Mouse (Mus musculus) cerebellum, postnatal 36 days (tissue): Measurements from ENCODE around the gene Kmt2d.

ENCODE experiments used
- DNase-seq, 2 experiments: peaks; one replicate each; pipeline ENCODE4 v3.0.0; 2021 to 2022; ENCODE audit warnings: mixed read lengths in 2 of 2

Gene Kmt2d

GRCm38 (mm10) chr15:98793141-98793698 is 77.8 kb downstream of the Kmt2d start:
- no peak for DNase-seq

GRCm38 (mm10) chr15:98792233-98793020 is 78.6 kb downstream of the Kmt2d start:
- DNase-seq = no peak

GRCm38 (mm10) chr15:98791771-98792170 is 79.2 kb downstream of the Kmt2d start:
- no peak for DNase-seq

DNA sequence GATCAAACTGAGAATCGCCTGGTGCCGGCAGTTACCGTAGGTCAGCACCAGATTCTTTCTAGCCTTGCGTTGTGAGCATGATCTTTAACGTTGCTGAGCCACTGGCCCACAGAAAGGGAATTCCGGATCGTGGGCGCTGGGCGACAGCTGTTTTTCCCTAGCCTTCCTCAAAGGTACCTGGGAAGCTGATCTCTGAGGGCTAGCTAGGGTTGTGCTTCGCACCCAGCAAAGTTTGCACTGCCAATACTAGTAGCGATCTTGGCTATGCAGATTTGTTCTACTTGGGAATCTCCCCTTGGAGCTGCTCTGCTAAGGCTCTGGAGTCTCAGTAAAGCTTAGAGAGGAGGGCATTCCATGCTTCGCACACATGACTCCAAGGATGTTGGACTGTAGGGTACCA is 79.8 kb downstream of the Kmt2d start:
- no peak for DNase-seq

- no peak for DNase-seq
Observed at GRCm38 (mm10) chr15:98790761-98791160, 80.2 kb downstream of the Kmt2d start.

GRCm38 (mm10) chr15:98789661-98790535 is 81.1 kb downstream of the Kmt2d start, which contains the start of gene Wnt1:
Gene Wnt1, plus strand, starts transcription at chr15:98789857.
- DNase-seq = peak in 1 of 2 experiments; percentile 30

GRCm38 (mm10) chr15:98788972-98789660 is 81.9 kb downstream of the Kmt2d start:
- DNase-seq = no peak

- no peak for DNase-seq
Observed at GRCm38 (mm10) chr15:98787930-98788329, 83.1 kb downstream of the Kmt2d start.

DNA sequence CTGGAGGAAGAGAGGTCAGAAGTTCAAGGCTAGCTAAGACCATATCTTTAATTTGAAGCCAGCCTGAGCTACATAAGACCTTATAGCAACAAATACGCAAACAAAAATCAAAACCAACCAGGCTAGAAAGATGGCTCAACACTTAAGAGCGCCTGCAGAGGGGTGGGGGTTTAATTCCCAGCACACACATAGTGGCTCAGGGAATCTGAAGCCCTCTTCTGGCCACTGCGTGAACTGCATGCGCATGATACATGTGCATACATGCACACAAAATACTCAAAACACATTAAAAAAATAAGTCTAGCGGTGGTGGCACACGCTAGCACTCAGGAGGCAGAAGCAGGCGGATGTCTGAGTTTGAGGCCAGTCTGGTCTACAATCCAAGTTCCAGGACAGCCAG is 85.3 kb downstream of the Kmt2d start:
- DNase-seq = no peak
